Mouse (Mus musculus) heart, embryonic 13.5 days (tissue): ENCODE measurements around the gene Krt27. TPM values are rescaled to one million over a fixed set of nuclear protein-coding genes. Genes with fewer than 3 reads are reported as not detected.

Experiments used
- ATAC-seq: fragments of 200-750 bp; cut with Nextera tagmentation; 2 replicates; pipeline ENCODE4 v1.8.0; 2017; ENCODE audit warnings: moderate TSS enrichment; ENCODE audit not compliant: insufficient number of reproducible peaks, low FRiP score, low TSS enrichment; ENCODE audit errors: extremely low read depth
- H3K27ac ChIP-seq: fragments of 300-500 bp; sonication (generic); replicated peaks from 2 replicates; pipeline ENCODE4 v1.5.1; 2015; ENCODE audit warnings: moderate library complexity, mild to moderate bottlenecking, inconsistent platforms
- H3K27me3 ChIP-seq: fragments of 300-500 bp; sonication (generic); replicated peaks from 2 replicates; pipeline ENCODE4 v1.6.1; 2015; ENCODE audit warnings: mild to moderate bottlenecking, inconsistent platforms
- H3K36me3 ChIP-seq: fragments of 300-500 bp; sonication (generic); 2 replicates; pipeline ENCODE4 v1.6.1; 2015; ENCODE audit warnings: mild to moderate bottlenecking, inconsistent platforms
- H3K4me1 ChIP-seq: fragments of 300-500 bp; sonication (generic); 2 replicates; pipeline ENCODE4 v1.6.1; 2015; ENCODE audit warnings: inconsistent platforms
- H3K4me2 ChIP-seq: fragments of 300-500 bp; sonication (generic); 2 replicates; pipeline ENCODE4 v1.6.1; 2015; ENCODE audit warnings: inconsistent platforms, mild to moderate bottlenecking, moderate library complexity
- H3K4me3 ChIP-seq: fragments of 300-500 bp; sonication (generic); 2 replicates; pipeline ENCODE4 v1.5.1; 2015; ENCODE audit warnings: moderate library complexity, mild to moderate bottlenecking, inconsistent platforms
- H3K9ac ChIP-seq: fragments of 300-500 bp; sonication (generic); 2 replicates; pipeline ENCODE4 v1.6.1; 2015; ENCODE audit warnings: inconsistent platforms, mild to moderate bottlenecking, moderate library complexity
- H3K9me3 ChIP-seq: fragments of 300-500 bp; sonication (generic); 2 replicates; pipeline ENCODE4 v1.6.1; 2016; ENCODE audit warnings: inconsistent platforms
- WGBS: fragments of 180-500 bp; shearing (Covaris S2); methylation state at CpG from one replicate; pipeline ENCODE4 v1.1.7; 2015; ENCODE audit warnings: mixed read lengths; 5-methylcytosine and 5-hydroxymethylcytosine counted together
- polyA plus RNA-seq: library from polyadenylated mRNA; unstranded; fragments of >200 nt; fragmentation: Nextera tagmentation; extraction: Ambion mirVana; gene quantifications from 2 replicates; pipeline ENCODE4 v1.2.1, GENCODE M21; 2015

Gene Krt27
- polyA plus RNA-seq, 1 experiment from 2014 or later = not detected

DNA sequence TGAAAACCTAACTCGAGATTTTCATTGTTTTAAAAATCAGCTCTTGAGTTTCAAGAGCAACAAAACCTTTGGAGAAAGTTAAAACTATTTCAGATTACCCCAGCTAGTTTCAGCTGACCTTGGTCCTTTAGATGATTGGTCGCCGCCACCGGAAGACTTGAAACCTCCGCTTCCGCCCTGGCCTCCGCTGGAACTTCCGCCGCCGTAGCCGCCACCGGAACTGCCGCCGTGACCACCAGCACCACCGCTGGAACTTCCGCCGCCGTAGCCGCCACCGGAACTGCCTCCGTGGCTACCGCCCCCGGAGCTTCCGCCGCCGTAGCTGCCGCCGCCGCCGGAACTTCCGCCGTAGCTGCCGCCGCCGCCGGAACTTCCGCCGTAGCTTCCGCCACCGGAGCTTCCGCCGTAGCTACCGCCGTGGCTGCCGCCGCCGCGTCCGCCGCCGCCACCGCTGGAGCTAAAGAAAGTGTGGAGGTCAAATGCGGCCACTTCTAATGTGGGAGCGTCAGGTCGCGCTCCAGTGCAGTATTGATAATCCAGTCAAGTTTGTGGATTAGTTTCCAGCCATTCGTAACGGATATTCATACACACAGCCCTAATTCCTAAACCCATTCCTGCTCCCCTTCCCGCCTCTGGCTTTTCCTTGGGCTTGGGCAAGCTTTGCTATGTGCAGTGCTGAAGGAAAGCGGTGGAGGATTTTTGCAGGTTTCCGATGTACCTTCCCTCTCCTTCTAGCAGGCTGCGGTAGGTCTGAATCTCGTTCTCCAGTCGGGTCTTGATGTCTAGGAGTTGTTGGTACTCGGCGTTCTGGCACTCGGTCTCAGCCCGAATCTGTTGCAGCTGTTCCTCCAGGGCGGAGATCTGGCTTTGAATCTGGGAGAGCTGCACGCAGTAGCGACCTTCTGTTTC lies 35.2 kb upstream of the Krt27 start:
- Histone ChIP-seq H3K27me3 (peaks cover 37% of the 10 kb centered on the region), H3K36me3 (no peaks in the 10 kb centered on the region), H3K4me3 (peak overlapping the region; percentile 70), H3K9me3 (no peaks in the 10 kb centered on the region), H3K4me1 (no peaks in the 10 kb centered on the region), H3K9ac (peak overlapping the region; percentile 83), H3K4me2 (peak overlapping the region; percentile 77), H3K27ac (peak overlapping the region; percentile 98)
- WGBS = 2% methylated on average over 71 of the region's 71 CpGs
- ATAC-seq = peak; percentile 54; the same call in 1 of the 2 replicates

DNA sequence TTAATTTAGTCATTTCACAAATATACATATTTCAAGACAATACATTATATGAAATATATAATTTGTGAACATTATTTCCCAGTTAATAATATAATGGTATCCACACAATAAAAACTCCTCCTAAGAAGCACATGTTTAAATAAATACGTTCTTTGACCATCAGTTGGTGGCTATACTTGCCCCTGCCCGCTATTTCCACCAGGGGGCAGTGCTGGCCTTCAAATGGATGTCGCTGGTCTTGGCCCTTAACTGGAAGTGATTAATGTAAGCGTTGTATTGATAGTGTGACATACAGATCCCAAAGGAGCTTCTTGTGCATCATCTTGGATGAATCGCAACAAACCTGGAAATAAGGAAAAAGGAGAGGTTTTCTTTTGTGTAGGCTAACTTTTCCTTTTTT lies 28.7 kb upstream of the Krt27 start:
- no peaks in the 10 kb centered on the region for H3K9me3 ChIP-seq
- H3K36me3 ChIP-seq = no peaks in the 10 kb centered on the region
- 18% methylated on average over 5 of the region's 5 CpGs for WGBS
- H3K4me1 ChIP-seq = no peaks in the 10 kb centered on the region
- H3K27ac ChIP-seq = no peak overlapping the region
- no peak overlapping the region for H3K9ac ChIP-seq
- ATAC-seq = no peak
- H3K4me3 ChIP-seq = no peak overlapping the region
- H3K27me3 ChIP-seq = peaks cover 65% of the 10 kb centered on the region
- H3K4me2 ChIP-seq = no peak overlapping the region

DNA sequence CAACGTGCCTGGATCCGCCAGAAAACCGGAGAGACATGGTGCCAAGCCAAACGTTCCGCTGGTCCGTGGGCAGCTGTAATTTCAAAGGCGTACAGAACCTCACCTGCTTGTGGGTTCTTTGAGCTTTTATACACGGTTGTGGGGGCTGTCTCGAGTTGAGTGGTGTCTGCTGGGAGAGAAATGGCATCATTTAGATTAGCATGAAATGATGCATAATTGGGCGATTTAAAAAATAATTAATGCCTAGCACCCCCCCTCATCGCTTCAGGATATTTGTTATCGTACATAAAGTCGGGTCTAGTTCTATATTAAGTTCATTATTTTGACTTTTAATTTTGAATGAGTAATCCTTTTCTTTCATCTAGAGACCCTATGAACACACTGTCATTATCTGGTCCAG lies 23.9 kb upstream of the Krt27 start, which contains the start of gene Krt28:
TSS of gene Krt28 (minus strand) at position 101 of the 400 bp plus-strand sequence.
- WGBS = 74% methylated on average over 13 of the region's 13 CpGs

DNA sequence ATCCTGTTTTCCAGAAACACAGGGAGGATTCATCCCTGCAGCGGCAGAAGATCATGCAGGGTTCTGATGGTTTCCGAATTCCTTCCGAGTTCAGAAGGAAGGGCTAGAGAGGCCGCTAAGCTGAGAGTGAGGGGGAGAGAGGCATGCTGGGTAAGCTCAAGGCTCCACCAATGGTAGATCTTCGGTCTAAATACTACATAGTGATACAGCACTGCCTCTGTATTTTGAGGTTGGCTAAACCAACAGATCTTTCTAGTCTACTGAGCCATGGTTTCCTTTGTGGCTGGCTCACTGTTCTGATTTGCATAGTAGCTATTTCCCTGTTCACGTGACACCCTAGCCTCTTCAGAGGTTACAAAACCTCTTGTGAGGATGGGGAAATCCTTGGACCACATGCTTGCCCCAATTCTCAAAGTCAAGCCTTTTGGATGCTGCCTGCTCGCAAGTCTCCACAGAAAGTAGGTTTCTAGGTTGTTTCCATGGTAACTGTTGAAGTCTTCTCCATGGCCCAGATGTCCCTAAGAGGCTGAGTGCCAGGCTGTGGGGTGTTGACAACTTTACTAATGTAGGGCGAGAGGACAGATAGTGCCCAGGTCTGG lies 19.0 kb upstream of the Krt27 start:
- Histone ChIP-seq H3K4me1 (no peaks in the 10 kb centered on the region), H3K4me2 (no peak overlapping the region), H3K4me3 (no peak overlapping the region), H3K9ac (no peak overlapping the region), H3K9me3 (no peaks in the 10 kb centered on the region), H3K27me3 (peaks cover 48% of the 10 kb centered on the region), H3K36me3 (no peaks in the 10 kb centered on the region), H3K27ac (no peak overlapping the region)
- no peak for ATAC-seq
- WGBS = 72% methylated on average over 8 of the region's 8 CpGs

More for the DNA sequence above, 23.9 kb upstream of the Krt27 start, which contains the start of gene Krt28:
- Histone ChIP-seq H3K9ac (no peak within 1 kb of the TSS), H3K27me3 (peaks cover 44% of the 10 kb centered on the region), H3K4me2 (no peak within 1 kb of the TSS), H3K4me3 (no peak within 1 kb of the TSS), H3K36me3 (no peaks in the 10 kb centered on the region), H3K27ac (no peak within 1 kb of the TSS), H3K9me3 (no peaks in the 10 kb centered on the region), H3K4me1 (no peaks in the 10 kb centered on the region)
- ATAC-seq = no peak

DNA sequence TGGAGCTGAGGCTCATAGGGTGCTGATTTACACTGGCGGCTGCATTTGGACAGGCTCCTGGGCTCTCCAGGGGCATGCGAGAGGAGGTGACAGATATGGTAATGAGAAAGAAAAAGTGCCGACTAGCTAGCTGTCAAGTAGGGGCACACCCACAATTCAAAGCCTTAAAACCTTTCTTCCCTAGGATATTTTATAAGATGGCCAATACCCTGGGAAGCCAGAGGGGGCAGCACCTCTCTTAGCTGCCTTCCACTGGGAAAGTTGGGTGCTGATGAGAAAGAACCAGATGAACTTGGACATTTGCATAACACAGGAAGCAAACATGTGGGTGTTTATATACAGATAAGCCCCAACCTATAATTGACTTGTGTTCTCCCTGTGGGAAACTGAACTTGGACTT lies 18.3 kb upstream of the Krt27 start:
- no peak overlapping the region for H3K4me3 ChIP-seq
- H3K4me2 ChIP-seq = no peak overlapping the region
- H3K9ac ChIP-seq = no peak overlapping the region
- WGBS = 8% methylated on average over 3 of the region's 3 CpGs
- H3K9me3 ChIP-seq = no peaks in the 10 kb centered on the region
- no peak for ATAC-seq
- peaks cover 48% of the 10 kb centered on the region for H3K27me3 ChIP-seq
- H3K27ac ChIP-seq = no peak overlapping the region
- no peaks in the 10 kb centered on the region for H3K36me3 ChIP-seq
- no peaks in the 10 kb centered on the region for H3K4me1 ChIP-seq

DNA sequence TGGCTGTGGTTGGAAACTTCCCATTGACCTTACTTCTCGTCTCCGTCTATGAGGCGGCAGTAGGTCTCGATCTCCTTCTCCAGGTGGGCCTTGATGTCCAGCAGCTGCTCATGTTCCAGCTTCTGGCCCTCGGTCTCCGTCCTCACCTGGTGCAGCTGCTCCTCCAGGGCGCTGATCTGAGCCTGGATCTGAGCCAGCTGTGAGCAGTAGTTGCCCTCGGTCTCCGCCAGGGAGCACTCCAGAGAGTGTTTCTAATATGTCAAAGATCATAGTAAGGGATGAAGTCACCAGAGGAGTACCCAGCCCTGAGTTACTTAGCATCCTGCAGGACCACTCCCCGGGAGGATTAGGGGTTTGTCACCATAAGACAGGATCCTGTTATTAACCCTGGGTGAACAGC lies 15.9 kb upstream of the Krt27 start:
- Histone ChIP-seq H3K9me3 (no peaks in the 10 kb centered on the region), H3K4me2 (no peak overlapping the region), H3K9ac (no peak overlapping the region), H3K4me3 (no peak overlapping the region), H3K36me3 (no peaks in the 10 kb centered on the region), H3K4me1 (no peaks in the 10 kb centered on the region), H3K27ac (no peak overlapping the region), H3K27me3 (peaks cover 41% of the 10 kb centered on the region)
- no peak for ATAC-seq
- WGBS = 34% methylated on average over 10 of the region's 10 CpGs

DNA sequence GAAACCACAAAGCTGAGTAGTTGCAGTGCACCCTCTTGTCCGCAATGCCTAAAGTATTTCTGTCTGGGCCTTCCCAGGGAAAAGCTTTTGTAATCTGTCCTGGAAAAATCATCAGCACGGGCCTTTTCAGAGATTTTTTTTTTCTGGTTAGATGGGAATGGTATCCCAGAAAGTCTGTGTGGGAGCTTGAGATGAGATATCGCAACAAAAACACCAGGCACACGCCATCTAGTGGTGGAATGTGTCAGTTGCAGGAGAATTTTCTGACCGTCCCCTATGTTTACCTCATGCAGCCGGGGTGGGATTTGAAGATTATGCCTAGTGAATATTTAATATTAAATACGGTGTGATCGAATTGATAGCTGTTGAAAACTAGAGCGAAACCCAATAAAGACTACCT lies 13.5 kb upstream of the Krt27 start:
- Histone ChIP-seq H3K27ac (no peak overlapping the region), H3K4me3 (no peak overlapping the region), H3K4me2 (no peak overlapping the region), H3K36me3 (no peaks in the 10 kb centered on the region), H3K27me3 (peaks cover 37% of the 10 kb centered on the region), H3K9me3 (no peaks in the 10 kb centered on the region), H3K4me1 (no peaks in the 10 kb centered on the region), H3K9ac (no peak overlapping the region)
- no peak for ATAC-seq
- 22% methylated on average over 9 of the region's 9 CpGs for whole genome bisulfite sequencing

DNA sequence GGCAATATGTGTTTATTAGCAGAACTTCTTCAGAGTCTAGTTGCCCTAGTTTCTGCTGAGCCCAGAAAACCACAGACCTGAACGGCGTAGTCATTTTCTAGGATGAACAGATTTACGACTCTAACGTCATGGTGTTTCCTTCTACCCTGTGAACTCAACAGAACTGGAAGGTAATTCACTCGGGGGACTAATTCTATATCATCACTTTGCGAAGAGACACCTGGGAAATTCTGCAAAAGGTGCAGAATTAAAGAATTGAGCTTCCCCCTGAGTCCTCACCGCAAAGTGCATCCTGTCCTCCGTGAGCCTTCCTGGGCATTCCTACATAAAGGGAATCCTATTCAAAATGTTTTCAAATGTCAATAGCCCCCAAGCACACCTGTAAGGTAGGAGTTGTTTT lies 10.5 kb upstream of the Krt27 start:
- no peak overlapping the region for H3K4me2 ChIP-seq
- no peak overlapping the region for H3K4me3 ChIP-seq
- H3K9me3 ChIP-seq = no peaks in the 10 kb centered on the region
- no peak overlapping the region for H3K9ac ChIP-seq
- peaks cover 18% of the 10 kb centered on the region for H3K27me3 ChIP-seq
- H3K27ac ChIP-seq = no peak overlapping the region
- no peak for ATAC-seq
- 81% methylated on average over 8 of the region's 8 CpGs for WGBS
- no peaks in the 10 kb centered on the region for H3K4me1 ChIP-seq
- H3K36me3 ChIP-seq = no peaks in the 10 kb centered on the region

DNA sequence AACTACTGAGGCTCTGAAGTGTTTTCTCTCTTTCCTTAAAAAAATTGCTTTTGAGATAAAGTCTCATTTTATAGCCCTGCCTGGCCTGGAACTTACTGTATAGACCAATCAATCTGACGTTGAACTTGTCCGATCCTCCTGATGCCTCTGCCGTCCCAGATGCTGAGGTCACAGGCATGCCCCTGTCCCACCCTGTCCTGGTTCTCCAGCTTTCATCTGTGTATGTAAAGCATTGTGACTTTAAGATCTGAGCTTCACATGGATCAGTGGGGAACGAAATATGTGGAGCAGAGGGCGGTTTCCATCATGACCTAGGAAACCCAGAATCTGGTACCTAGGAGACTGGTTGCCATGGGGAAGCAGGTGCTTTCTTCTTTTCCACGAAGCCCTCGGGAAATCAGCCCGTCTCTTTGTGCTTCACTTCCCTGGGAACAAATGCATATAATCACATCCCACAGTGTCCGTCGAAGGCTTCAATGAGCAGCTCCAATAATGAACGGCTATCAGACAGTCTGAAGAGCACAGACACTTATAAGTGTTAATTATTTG lies 11.5 kb downstream of the Krt27 start:
- H3K27me3 ChIP-seq = no peaks in the 10 kb centered on the region; the same call in 1 of the 2 replicates
- H3K4me3 ChIP-seq = no peak overlapping the region
- H3K27ac ChIP-seq = no peak overlapping the region
- no peaks in the 10 kb centered on the region for H3K36me3 ChIP-seq
- no peak overlapping the region for H3K4me2 ChIP-seq
- no peak for ATAC-seq
- no peak overlapping the region for H3K9ac ChIP-seq
- 75% methylated on average over 11 of the region's 11 CpGs for WGBS
- H3K4me1 ChIP-seq = no peaks in the 10 kb centered on the region
- no peaks in the 10 kb centered on the region for H3K9me3 ChIP-seq

DNA sequence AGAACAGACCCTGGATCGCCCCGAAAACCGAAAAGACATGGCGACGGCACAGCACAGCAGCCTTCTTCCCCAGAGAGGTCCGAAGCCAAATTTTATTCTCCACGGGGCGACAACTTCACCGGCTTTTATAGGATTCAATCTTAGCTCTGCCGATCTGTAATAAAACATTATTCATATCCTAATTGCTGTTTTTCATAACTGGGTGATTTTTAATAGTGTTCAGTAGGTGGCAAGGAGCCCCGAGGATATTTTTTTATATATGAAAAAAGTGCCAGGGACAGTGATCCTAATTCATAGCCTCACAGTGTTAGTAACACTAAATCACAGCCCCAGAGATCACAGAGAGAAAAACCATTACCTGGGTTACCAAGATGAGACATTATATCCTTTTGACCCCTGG lies 13.0 kb downstream of the Krt27 start, which contains the start of gene Krt26:
TSS of gene Krt26 (minus strand) at position 101 of the 400 bp plus-strand sequence.
- 85% methylated on average over 11 of the region's 11 CpGs for WGBS
- ATAC-seq = no peak
- Histone ChIP-seq H3K4me2 (no peak within 1 kb of the TSS), H3K27me3 (no peaks in the 10 kb centered on the region; the same call in 1 of the 2 replicates), H3K9me3 (no peaks in the 10 kb centered on the region), H3K36me3 (no peaks in the 10 kb centered on the region), H3K9ac (no peak within 1 kb of the TSS), H3K4me1 (no peaks in the 10 kb centered on the region), H3K27ac (no peak within 1 kb of the TSS), H3K4me3 (no peak within 1 kb of the TSS)

DNA sequence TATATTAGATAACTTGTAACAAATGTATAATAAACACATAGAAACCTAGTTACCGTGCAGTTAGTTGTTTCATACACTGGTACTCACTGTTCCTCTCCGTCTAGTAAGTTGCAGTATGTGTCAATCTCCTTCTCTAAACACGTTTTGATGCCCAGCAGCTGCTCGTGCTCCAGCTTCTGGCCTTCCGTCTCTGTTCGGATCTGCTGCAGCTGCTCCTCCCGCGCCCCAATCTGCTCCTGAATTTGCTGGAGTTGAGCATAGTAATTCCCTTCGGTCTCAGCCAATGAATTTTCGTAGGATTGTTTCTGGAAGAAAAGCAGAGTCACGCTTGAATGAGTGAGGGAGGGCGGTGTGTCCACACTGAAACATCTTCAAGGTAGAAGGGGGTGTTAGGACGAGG lies 17.5 kb downstream of the Krt27 start:
- H3K4me1 ChIP-seq = no peaks in the 10 kb centered on the region
- no peaks in the 10 kb centered on the region for H3K27me3 ChIP-seq
- no peak for ATAC-seq
- WGBS = 70% methylated on average over 13 of the region's 13 CpGs
- H3K36me3 ChIP-seq = no peaks in the 10 kb centered on the region
- H3K4me2 ChIP-seq = no peak overlapping the region
- H3K27ac ChIP-seq = no peak overlapping the region
- H3K9ac ChIP-seq = no peak overlapping the region
- no peak overlapping the region for H3K4me3 ChIP-seq
- H3K9me3 ChIP-seq = no peaks in the 10 kb centered on the region
